Mouse (Mus musculus) heart, postnatal 0 days (tissue): ENCODE data around the gene Map4k3.
"Not testable (repeated sequence)": the region's sequence is repeated elsewhere in the genome, so short reads cannot be mapped to it uniquely, and the experiment has no call there.

ENCODE experiments used
- CTCF ChIP-seq: IDR thresholded peaks from 2 replicates; pipeline ENCODE4 v1.5.1; 2016; ENCODE audit warnings: antibody characterized with exemption, control low read depth, low read depth
- EP300 ChIP-seq: IDR thresholded peaks from 2 replicates; pipeline ENCODE4 v1.6.1; 2016; ENCODE audit warnings: antibody characterized with exemption, low read depth

DNA sequence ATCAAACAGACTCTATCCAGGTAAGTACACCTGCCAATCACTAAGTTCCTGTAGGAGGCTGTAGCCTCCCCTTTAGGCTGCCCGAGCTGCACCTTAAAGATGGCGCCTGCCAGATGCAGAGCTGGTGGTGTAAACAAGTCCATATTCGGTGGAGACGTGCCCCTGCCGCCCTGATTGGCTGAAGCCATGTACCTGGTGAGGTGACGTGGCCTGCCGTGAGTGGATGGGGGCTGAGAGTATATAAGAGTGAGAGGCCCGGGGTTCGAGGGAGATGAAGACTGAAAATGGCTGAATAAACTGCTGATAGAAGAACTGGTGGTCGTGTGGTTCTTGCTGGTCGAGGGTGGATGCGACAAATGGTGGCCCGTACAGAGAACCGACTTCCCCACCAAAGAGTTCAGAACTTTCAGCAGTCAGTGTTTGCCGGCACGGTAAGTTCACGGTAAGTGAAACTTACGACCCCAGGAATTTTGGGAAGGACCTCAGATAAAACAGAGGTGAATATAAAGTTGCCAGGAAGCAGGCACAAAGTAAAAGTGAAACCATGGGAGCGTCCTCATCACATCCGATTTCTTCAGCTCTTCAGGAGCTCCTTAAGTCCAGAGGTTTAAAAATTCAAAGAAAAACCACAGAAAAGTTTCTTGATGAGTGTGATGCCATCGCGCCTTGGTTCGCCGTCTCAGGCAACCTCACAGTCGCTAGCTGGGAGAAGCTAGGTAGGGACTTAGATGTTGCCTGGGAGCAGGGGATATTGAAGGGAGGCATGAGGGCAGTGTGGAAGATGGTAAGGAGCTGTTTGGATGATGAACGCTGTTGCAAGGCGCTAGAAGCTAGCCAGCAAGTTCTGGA lies 164.3 kb downstream of the Map4k3 start:
- not testable (repeated sequence) for TF ChIP-seq CTCF, EP300
